Comparison of ENCODE assay signal across 8 mouse cellular contexts in the genomic region with DNA sequence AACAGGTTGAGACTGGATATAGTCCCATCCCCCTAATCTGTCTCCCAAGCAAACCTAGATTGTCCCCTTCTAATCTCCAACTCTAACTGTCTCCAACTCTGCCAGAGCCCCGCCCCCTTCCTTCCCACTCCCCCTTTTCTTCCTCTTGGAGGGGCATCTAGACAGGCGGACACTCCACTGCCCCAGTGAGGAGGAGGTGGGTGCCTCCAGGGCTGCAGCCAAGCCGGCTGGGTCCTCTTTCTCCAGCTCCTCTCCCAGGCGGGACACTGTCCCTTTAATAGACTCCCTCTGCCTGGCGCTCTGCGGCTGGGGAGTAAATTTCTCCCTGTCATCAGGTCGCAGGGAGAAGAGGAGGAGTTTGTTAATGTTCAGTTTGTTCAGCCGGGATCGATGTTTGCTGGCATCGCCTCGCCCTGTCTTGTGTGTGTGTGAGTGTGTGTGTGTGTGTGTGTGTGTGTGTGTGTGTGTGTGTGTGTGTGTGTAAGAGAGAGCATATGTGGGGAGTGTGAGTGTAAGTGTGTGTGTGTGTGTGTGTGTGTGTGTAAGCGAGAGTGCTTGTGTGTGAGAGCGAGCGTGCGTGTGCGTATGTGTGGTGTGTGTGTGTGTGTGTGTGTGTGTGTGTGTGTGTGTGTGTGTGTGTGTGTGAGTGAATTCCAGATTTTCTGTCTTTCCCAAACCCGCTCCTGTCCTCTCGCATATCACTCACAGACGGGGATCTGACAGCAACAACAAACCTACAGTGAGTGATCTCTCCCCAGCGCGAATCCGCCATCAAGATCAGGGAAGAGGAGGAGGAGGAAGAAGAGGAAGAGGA. TPM values are rescaled to one million over a fixed set of nuclear protein-coding genes. Genes with fewer than 3 reads are reported as not detected.
DNase-seq lines count a peak whose midpoint lies in the region; ATAC-seq and TF ChIP-seq lines count a peak whose summit lies in the region.

Gene Tshz2 (plus strand): TSS at position 676 of the 814 bp plus-strand sequence.

- peak within 1 kb of the TSS; percentile 99 for H3K4me2 ChIP-seq in forebrain, embryonic 13.5 days
- H3K4me2 ChIP-seq in heart, postnatal 0 days (ENCODE audit: low read depth, low read length): peak within 1 kb of the TSS; percentile 90

- 1% methylated on average over 19 of the region's 22 CpGs for WGBS in forebrain, embryonic 13.5 days
- under 1% methylated on average over 22 of the region's 22 CpGs for WGBS in heart, postnatal 0 days

- peak within 1 kb of the TSS; percentile 65 for H3K4me3 ChIP-seq in forebrain, embryonic 13.5 days
- H3K4me3 ChIP-seq in heart, postnatal 0 days (ENCODE audit: low read depth, low read length): peak within 1 kb of the TSS; percentile 69

- TF ChIP-seq EP300 in heart, postnatal 0 days (IDR thresholded peaks at IDR 0.05; ENCODE audit: low read depth): no peak

- no peak for TF ChIP-seq CTCF in heart, postnatal 0 days (IDR thresholded peaks at IDR 0.05; ENCODE audit: low read depth)

- peaks cover 6% of the 10 kb centered on the region; the same call in 1 of the 2 replicates for H3K27me3 ChIP-seq in forebrain, embryonic 13.5 days
- H3K27me3 ChIP-seq in heart, postnatal 0 days (ENCODE audit: control insufficient read depth, insufficient read depth, low read length): 0 out of 2 replicates have a peak, but pooled peaks cover 3% of the 10 kb centered on the region

- peak; percentile 39 to 66 for DNase-seq in urinary bladder, adult 18-20 months (ENCODE audit: low spot score in 2 of 2)
- no peak for DNase-seq in urinary bladder, postnatal 10 days (ENCODE audit: low spot score)
- DNase-seq in heart, postnatal 0 days (ENCODE audit: low spot score): peak; percentile 76
- DNase-seq in kidney, postnatal 14 days: peak; percentile 78
- peak; percentile 39 to 58 for DNase-seq in lung, adult 18-20 months
- DNase-seq in retina, embryonic 14.5 days (ENCODE audit: low spot score): peak; percentile 70
- no peak for DNase-seq in cerebellum, adult 9-10 months

- H3K9ac ChIP-seq in forebrain, embryonic 13.5 days: peak within 1 kb of the TSS; percentile 84
- peak within 1 kb of the TSS; percentile 74 for H3K9ac ChIP-seq in heart, postnatal 0 days (replicated peaks; ENCODE audit: low read depth, low read length)

- peak within 1 kb of the TSS; percentile 44; the same call in 1 of the 2 replicates for H3K27ac ChIP-seq in forebrain, embryonic 13.5 days
- peak within 1 kb of the TSS; percentile 70 for H3K27ac ChIP-seq in heart, postnatal 0 days (ENCODE audit: low read depth)

- no peaks in the 10 kb centered on the region for H3K36me3 ChIP-seq in forebrain, embryonic 13.5 days (ENCODE audit: poor library complexity, severe bottlenecking)
- no peaks in the 10 kb centered on the region for H3K36me3 ChIP-seq in heart, postnatal 0 days (replicated peaks; ENCODE audit: control insufficient read depth, insufficient read depth, low read length)

- H3K4me1 ChIP-seq in forebrain, embryonic 13.5 days: peaks cover 15% of the 10 kb centered on the region
- H3K4me1 ChIP-seq in heart, postnatal 0 days (ENCODE audit: control insufficient read depth, insufficient read depth): no peaks in the 10 kb centered on the region

- ATAC-seq in forebrain, embryonic 13.5 days: peak; percentile 73
- ATAC-seq in heart, postnatal 0 days (ENCODE audit: insufficient read depth, low read depth): peak; percentile 76

- no peaks in the 10 kb centered on the region for H3K9me3 ChIP-seq in forebrain, embryonic 13.5 days (replicated peaks)
- H3K9me3 ChIP-seq in heart, postnatal 0 days (replicated peaks; ENCODE audit: control insufficient read depth, low read length): no peaks in the 10 kb centered on the region

RNA-seq across cellular contexts. Expression of gene Tshz2, which starts in this region (rescaled TPM):
- polyA plus RNA-seq in forebrain, embryonic 13.5 days (2015; fragmentation: Nextera tagmentation; extraction: Ambion mirVana): 8.7 and 9.8 TPM in 2 replicates
- total RNA-seq in heart, postnatal 0 days (2014; rRNA removed; ENCODE audit: low replicate concordance): 4.0 and 7.8 TPM in 2 replicates
- polyA plus RNA-seq in heart, postnatal 0 days (2015; fragmentation: Nextera tagmentation; extraction: Ambion mirVana): 2.5 and 2.8 TPM in 2 replicates

Comparison
In these comparisons a context has a peak if more than half of its experiments do, and no peak if none do; other contexts are left out.
1. DNase-seq: peak in urinary bladder, adult 18-20 months (2 of 2), heart, postnatal 0 days (single experiment), kidney, postnatal 14 days (single experiment), lung, adult 18-20 months (2 of 2) and retina, embryonic 14.5 days (single experiment); none in urinary bladder, postnatal 10 days (single experiment) and cerebellum, adult 9-10 months (single experiment).